25 mouse cellular contexts compared by ENCODE assay signal in the genomic region with DNA sequence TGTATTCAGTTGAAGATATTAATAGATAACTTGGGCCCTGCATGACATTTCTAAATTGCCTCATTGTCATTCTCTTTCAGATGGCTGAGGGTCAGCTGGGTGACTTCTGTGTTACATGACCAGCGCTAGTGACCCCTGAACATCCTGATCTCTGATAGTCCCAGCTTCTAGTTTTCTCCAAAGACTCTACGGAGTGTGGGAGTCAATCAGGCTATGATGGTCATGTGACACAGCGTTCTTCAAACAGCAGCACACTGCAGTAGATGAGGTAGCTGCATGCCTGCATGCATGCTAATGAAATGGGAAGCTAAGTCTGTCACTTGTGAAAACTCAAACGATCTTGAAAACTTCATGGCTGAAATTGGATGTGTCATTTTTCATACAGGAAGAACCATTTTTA.
"Had no signal": no experiment of that assay in that cellular context is flagged by ENCODE, and none has a peak within 500 bp of the region (broad histone marks: within the 10 kb centered on the region; RNA-seq: fewer than 3 reads in every experiment).

No protein-coding gene starts in this region.

- H3K27me3 ChIP-seq: intestine, embryonic 15.5 days; limb, embryonic 12.5 days had no signal

- H3K4me2 ChIP-seq: heart, embryonic 11.5 days; heart, embryonic 13.5 days; heart, embryonic 15.5 days; hindbrain, embryonic 14.5 days; intestine, embryonic 15.5 days; limb, embryonic 12.5 days; liver, embryonic 11.5 days had no signal

- H3K4me1 ChIP-seq: heart, embryonic 13.5 days; heart, embryonic 15.5 days; intestine, embryonic 15.5 days; limb, embryonic 10.5 days; limb, embryonic 12.5 days had no signal

- H3K36me3 ChIP-seq: heart, embryonic 15.5 days; intestine, embryonic 15.5 days; limb, embryonic 10.5 days had no signal

- H3K9ac ChIP-seq: heart, embryonic 13.5 days; heart, embryonic 15.5 days; hindbrain, embryonic 14.5 days; intestine, embryonic 15.5 days; limb, embryonic 12.5 days had no signal

- ATAC-seq: hindbrain, embryonic 16.5 days; inflammation-experienced regulatory T-cells, adult 6 months; intestine, embryonic 15.5 days; intestine, postnatal 0 days had no signal

- DNase-seq: gastrocnemius, adult 2 months; gastrocnemius, postnatal 10 days; gastrocnemius, postnatal 25 days; heart, adult 2 months; heart, postnatal 14 days; heart, postnatal 36 days; kidney, adult 18-20 months; kidney, adult 8-10 months; kidney, postnatal 10 days; kidney, postnatal 25 days; kidney, postnatal 4 days; liver had no signal

- H3K27ac ChIP-seq: gastrocnemius, adult 2 months; heart, adult 2 months; heart, embryonic 13.5 days; heart, embryonic 15.5 days; hindbrain, embryonic 14.5 days; intestine, embryonic 15.5 days; layer of hippocampus, adult 2 months; left cerebral cortex, adult 2 months; limb, embryonic 10.5 days; limb, embryonic 12.5 days had no signal

- H3K4me3 ChIP-seq: gastrocnemius, adult 2 months; heart, adult 2 months; heart, embryonic 13.5 days; heart, embryonic 15.5 days; intestine, embryonic 15.5 days; layer of hippocampus, adult 2 months; left cerebral cortex, adult 2 months; limb, embryonic 10.5 days; limb, embryonic 12.5 days had no signal

- H3K9me3 ChIP-seq: heart, embryonic 13.5 days; heart, embryonic 15.5 days; intestine, embryonic 15.5 days; limb, embryonic 10.5 days; limb, embryonic 12.5 days had no signal
